Mouse (Mus musculus): ENCODE measurements at regions not wholly inside any gene's neighbourhood (a gene's known extent, or its start where the extent isn't known, plus 50 kb on each side); places are given as distances from the start of the nearest gene placed in this dataset.

DNA sequence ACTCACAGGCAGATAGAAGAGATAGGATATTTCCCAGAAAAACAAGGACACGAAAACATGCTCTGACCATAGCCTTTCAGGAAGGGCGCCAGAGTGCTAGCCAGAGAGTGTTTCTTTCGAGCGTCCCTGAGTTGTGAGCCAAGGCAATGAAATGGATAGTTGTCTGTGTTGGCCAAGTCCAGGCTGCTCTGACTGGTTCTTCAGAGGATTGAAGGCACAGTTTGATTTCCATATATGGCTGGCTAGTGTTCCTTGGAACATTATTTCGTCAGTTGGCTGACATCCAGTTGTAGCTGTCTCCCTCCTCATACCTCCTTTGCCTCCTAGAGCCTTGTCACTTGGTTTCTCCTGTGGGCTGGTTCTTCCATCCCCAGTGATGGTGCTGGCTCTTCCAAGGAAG lies 451.7 kb upstream of the BB014433 start:
- WGBS, result 78% methylated on average over 5 of the region's 5 CpGs
- Histone ChIP-seq H3K27me3 (ENCODE audit: control insufficient read depth, insufficient read depth, low read length) (0 out of 2 replicates have a peak, but pooled peaks cover 2% of the 10 kb centered on the region), H3K79me2 (ENCODE audit: control insufficient read depth, insufficient read depth, low read length) (no peaks in the 10 kb centered on the region), H3K36me3 (ENCODE audit: control insufficient read depth, insufficient read depth, low read length) (no peaks in the 10 kb centered on the region), H3K4me1 (ENCODE audit: control insufficient read depth, insufficient read depth, low read length) (no peaks in the 10 kb centered on the region), H3K4me3 (ENCODE audit: insufficient read depth, low read depth, low read length) (no peak overlapping the region), H3K9ac (ENCODE audit: low read depth, low read length) (no peak overlapping the region), H3K27ac (replicated peaks; ENCODE audit: insufficient read depth, low read depth, low read length) (no peak overlapping the region)
- TF ChIP-seq CTCF (IDR thresholded peaks at IDR 0.05; ENCODE audit: low read depth, low read length) (no peak), POLR2A (IDR thresholded peaks at IDR 0.05; ENCODE audit: extremely low read depth, insufficient read depth, low read length) (no peak)
- no peak for DNase-seq (ENCODE audit: extremely low read depth, low read depth, low spot score)

DNA sequence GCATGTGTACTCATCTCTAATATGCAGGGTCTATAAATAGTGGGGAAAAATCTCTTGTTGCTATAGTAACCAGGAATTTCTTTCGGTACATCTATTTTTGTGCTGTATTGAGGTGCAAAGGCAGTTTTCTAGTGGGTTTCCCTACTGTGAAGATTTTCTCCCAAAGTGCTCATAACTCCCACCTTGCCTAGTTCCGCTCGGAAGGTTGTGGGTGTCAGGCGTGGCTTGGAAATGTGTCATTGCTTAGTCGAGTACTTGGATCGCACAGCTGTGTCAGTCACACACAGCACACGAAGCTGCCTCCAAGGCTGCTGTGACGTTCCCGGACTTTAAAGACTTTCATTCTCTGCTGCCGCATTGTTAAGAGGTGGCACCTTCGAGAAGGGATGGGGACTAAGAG lies 450.4 kb upstream of the BB014433 start:
- TF ChIP-seq CTCF (IDR thresholded peaks at IDR 0.05; ENCODE audit: low read depth, low read length) (no peak), POLR2A (IDR thresholded peaks at IDR 0.05; ENCODE audit: extremely low read depth, insufficient read depth, low read length) (no peak)
- 84% methylated on average over 11 of the region's 11 CpGs for WGBS
- H3K4me3 ChIP-seq (ENCODE audit: insufficient read depth, low read depth, low read length), result no peak overlapping the region

DNA sequence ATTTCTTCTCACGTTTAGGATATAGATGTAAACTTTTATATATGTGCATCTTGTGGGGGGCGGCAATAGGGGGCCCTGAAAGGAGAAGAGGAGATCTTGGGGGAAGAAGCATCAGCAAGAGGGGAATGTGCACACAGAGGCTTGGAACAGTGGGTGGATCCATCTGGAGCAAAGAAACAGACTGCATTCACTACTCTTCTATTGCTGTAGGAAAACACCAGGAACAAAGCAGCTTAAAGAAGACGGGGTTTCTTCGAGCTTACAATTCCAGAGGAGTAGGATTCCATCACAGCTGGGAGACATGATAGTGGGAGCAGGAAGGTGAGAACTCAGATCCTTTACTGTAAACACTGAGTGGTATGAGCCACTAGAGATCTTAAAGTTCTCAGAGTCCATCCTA lies 444.9 kb upstream of the BB014433 start:
- Histone ChIP-seq H3K4me3 (ENCODE audit: insufficient read depth, low read depth, low read length) (no peak overlapping the region), H3K79me2 (ENCODE audit: control insufficient read depth, insufficient read depth, low read length) (no peaks in the 10 kb centered on the region), H3K36me3 (ENCODE audit: control insufficient read depth, insufficient read depth, low read length) (no peaks in the 10 kb centered on the region), H3K27me3 (ENCODE audit: control insufficient read depth, insufficient read depth, low read length) (no peaks in the 10 kb centered on the region), H3K27ac (replicated peaks; ENCODE audit: insufficient read depth, low read depth, low read length) (no peak overlapping the region), H3K9ac (ENCODE audit: low read depth, low read length) (no peak overlapping the region), H3K4me1 (ENCODE audit: control insufficient read depth, insufficient read depth, low read length) (no peaks in the 10 kb centered on the region)
- no peak for TF ChIP-seq POLR2A (IDR thresholded peaks at IDR 0.05; ENCODE audit: extremely low read depth, insufficient read depth, low read length)
- no peak for TF ChIP-seq CTCF (IDR thresholded peaks at IDR 0.05; ENCODE audit: low read depth, low read length)
- WGBS, result 71% methylated on average over 4 of the region's 4 CpGs
- no peak for DNase-seq (ENCODE audit: extremely low read depth, low read depth, low spot score)

More for the DNA sequence above, 450.4 kb upstream of the BB014433 start:
- 0 out of 2 replicates have a peak, but pooled peaks cover 2% of the 10 kb centered on the region for H3K27me3 ChIP-seq (ENCODE audit: control insufficient read depth, insufficient read depth, low read length)
- no peaks in the 10 kb centered on the region for H3K36me3 ChIP-seq (ENCODE audit: control insufficient read depth, insufficient read depth, low read length)
- DNase-seq (ENCODE audit: extremely low read depth, low read depth, low spot score), result no peak
- no peaks in the 10 kb centered on the region for H3K4me1 ChIP-seq (ENCODE audit: control insufficient read depth, insufficient read depth, low read length)
- no peaks in the 10 kb centered on the region for H3K79me2 ChIP-seq (ENCODE audit: control insufficient read depth, insufficient read depth, low read length)
- no peak overlapping the region for H3K27ac ChIP-seq (replicated peaks; ENCODE audit: insufficient read depth, low read depth, low read length)
- no peak overlapping the region for H3K9ac ChIP-seq (ENCODE audit: low read depth, low read length)

DNA sequence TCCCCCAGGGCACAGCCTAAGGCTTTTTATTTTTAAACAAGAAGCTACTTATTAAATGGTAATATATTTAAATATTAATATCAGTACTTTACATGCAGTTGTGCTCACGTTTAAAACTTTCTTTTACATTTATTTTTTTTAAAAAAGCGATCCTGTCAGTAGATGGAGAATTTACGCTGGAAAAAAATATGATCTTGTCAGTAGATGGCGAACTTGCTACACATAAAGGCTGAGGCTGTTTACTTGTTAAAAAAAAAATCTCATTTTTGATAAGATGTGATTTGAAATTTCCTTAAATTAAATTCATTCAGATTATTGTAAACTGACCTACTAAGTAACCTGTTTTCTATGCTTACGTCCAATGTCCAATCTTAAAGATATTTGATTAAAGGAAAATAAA lies 441.7 kb upstream of the BB014433 start:
- Histone ChIP-seq H3K4me1 (ENCODE audit: control insufficient read depth, insufficient read depth, low read length) (no peaks in the 10 kb centered on the region), H3K9ac (ENCODE audit: low read depth, low read length) (no peak overlapping the region), H3K27ac (replicated peaks; ENCODE audit: insufficient read depth, low read depth, low read length) (no peak overlapping the region), H3K36me3 (ENCODE audit: control insufficient read depth, insufficient read depth, low read length) (no peaks in the 10 kb centered on the region), H3K79me2 (ENCODE audit: control insufficient read depth, insufficient read depth, low read length) (no peaks in the 10 kb centered on the region), H3K4me3 (ENCODE audit: insufficient read depth, low read depth, low read length) (no peak overlapping the region), H3K27me3 (ENCODE audit: control insufficient read depth, insufficient read depth, low read length) (no peaks in the 10 kb centered on the region)
- no peak for DNase-seq (ENCODE audit: extremely low read depth, low read depth, low spot score)
- WGBS, result 58% methylated on average over 5 of the region's 5 CpGs
- TF ChIP-seq POLR2A (IDR thresholded peaks at IDR 0.05; ENCODE audit: extremely low read depth, insufficient read depth, low read length) (no peak), CTCF (IDR thresholded peaks at IDR 0.05; ENCODE audit: low read depth, low read length) (no peak)

DNA sequence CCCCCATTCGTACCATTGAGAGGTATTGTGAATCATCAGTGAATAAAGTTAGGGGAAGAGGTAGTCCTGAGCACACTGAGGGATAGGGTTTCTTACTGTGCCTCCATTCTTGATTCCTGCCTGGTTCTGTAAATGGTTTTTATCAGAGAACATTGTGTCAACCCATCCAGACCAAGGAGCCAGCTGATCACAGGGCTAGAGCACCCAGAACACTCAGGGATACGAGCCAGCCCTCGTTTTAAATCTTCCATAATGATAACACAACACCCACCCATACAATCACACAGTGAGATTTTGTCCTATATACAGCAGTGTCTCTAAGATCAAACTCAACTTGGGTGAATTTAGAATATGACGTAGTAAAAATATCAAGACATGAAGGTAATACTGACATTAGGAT lies 424.7 kb upstream of the BB014433 start:
- no peak for TF ChIP-seq POLR2A (IDR thresholded peaks at IDR 0.05; ENCODE audit: extremely low read depth, insufficient read depth, low read length)
- no peak for TF ChIP-seq CTCF (IDR thresholded peaks at IDR 0.05; ENCODE audit: low read depth, low read length)
- H3K27me3 ChIP-seq (ENCODE audit: control insufficient read depth, insufficient read depth, low read length), result no peaks in the 10 kb centered on the region
- DNase-seq (ENCODE audit: extremely low read depth, low read depth, low spot score), result no peak
- no peak overlapping the region for H3K4me3 ChIP-seq (ENCODE audit: insufficient read depth, low read depth, low read length)
- 68% methylated on average over 4 of the region's 4 CpGs for WGBS
- no peaks in the 10 kb centered on the region for H3K79me2 ChIP-seq (ENCODE audit: control insufficient read depth, insufficient read depth, low read length)
- H3K27ac ChIP-seq (replicated peaks; ENCODE audit: insufficient read depth, low read depth, low read length), result no peak overlapping the region
- H3K36me3 ChIP-seq (ENCODE audit: control insufficient read depth, insufficient read depth, low read length), result no peaks in the 10 kb centered on the region
- no peaks in the 10 kb centered on the region for H3K4me1 ChIP-seq (ENCODE audit: control insufficient read depth, insufficient read depth, low read length)
- no peak overlapping the region for H3K9ac ChIP-seq (ENCODE audit: low read depth, low read length)

DNA sequence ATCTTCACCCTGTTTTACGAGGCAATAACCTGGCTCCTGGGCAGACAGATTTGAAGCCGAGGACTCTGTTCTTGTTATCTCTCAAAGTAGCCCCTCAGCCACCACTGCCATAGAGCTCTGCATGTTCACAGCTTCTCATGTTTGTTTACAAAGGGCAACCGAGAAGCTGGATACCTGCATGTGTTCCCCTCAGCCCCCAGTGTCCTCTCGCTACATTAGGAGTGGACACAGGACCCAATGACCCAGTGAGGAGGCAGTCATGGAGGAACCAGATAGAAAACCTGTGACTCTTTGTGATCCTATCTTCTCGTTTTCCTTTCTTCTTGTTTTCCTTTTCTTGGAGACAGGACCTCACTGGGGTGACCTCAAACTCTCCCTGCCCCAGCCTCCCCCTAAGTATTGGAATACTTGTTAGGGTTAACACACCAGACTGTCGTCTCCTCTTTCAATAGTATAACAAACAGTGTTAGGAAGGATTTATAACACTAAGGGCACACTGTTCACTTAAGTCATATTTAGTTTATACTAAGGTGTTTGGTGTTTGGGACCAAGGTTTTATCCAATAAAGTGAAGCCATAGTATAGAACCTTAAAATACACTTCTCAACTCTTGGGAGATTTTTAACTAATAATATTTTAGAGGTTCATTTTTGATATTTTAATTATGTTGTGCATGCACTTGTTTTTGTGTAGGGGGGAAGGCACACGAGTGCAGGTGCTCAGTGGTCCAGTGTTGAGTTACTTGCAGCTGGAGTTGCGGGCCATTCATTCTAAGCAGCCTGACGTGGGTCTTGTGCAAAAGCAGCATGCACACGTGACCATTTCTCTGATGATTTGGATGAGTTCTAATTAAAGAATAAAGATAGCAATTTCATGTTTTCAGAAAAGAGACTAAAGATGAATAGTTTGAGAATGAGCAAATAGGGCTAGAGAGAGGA lies 422.9 kb upstream of the BB014433 start:
- DNase-seq (ENCODE audit: extremely low read depth, low read depth, low spot score), result no peak
- no peak for TF ChIP-seq POLR2A (IDR thresholded peaks at IDR 0.05; ENCODE audit: extremely low read depth, insufficient read depth, low read length)
- TF ChIP-seq CTCF (IDR thresholded peaks at IDR 0.05; ENCODE audit: low read depth, low read length), result no peak
- Histone ChIP-seq H3K9ac (ENCODE audit: low read depth, low read length) (no peak overlapping the region), H3K27ac (replicated peaks; ENCODE audit: insufficient read depth, low read depth, low read length) (no peak overlapping the region), H3K79me2 (ENCODE audit: control insufficient read depth, insufficient read depth, low read length) (no peaks in the 10 kb centered on the region), H3K27me3 (ENCODE audit: control insufficient read depth, insufficient read depth, low read length) (no peaks in the 10 kb centered on the region), H3K4me1 (ENCODE audit: control insufficient read depth, insufficient read depth, low read length) (no peaks in the 10 kb centered on the region), H3K36me3 (ENCODE audit: control insufficient read depth, insufficient read depth, low read length) (no peaks in the 10 kb centered on the region), H3K4me3 (ENCODE audit: insufficient read depth, low read depth, low read length) (no peak overlapping the region)
- WGBS, result 63% methylated on average over 10 of the region's 10 CpGs

Data from liver, adult 2 months (tissue).